Mouse (Mus musculus): ENCODE data around the gene H1f0. TPM values are rescaled to one million over a fixed set of nuclear protein-coding genes. Genes with fewer than 3 reads are reported as not detected.

H1f0 gene
- total RNA-seq, 4 experiments from 2014 or later, result 122 to 250 (median 176) TPM

- DNase-seq, result peak; percentile 34
Measured at GRCm38 (mm10) chr15:79071117-79072039, 43.1 kb downstream of the H1f0 start.

DNA sequence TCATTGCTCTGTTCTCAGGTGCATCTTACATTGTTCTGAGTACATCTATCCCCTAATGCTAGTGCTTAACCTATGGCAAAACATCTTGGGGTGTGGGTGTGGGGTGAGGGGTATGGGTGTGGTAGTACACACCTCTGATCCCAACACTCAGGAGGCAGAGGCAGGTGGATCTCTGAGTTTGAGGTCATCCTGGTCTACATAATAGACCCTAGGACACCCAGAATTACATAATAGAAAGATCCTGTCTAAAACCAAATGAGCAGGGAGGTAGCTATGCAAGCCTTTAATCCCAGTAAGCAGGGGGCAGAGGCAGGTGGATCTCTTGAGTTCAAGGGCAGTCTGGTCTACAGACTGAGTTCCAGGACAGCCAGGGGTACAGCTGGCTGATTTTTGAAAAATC, 45.5 kb downstream of the H1f0 start:
- no peak for DNase-seq

GRCm38 (mm10) chr15:79074446-79074845, 46.2 kb downstream of the H1f0 start:
- DNase-seq, result no peak

- DNase-seq, result peak; percentile 81
Measured at GRCm38 (mm10) chr15:79074913-79075532, 46.8 kb downstream of the H1f0 start, which contains the start of gene Eif3l. TSS of gene Eif3l (plus strand) at chr15:79075179.

- DNase-seq, result no peak
Measured at GRCm38 (mm10) chr15:79075658-79076365, 47.6 kb downstream of the H1f0 start.

- DNase-seq, result no peak
Measured at GRCm38 (mm10) chr15:79079567-79079966, 51.3 kb downstream of the H1f0 start.

Small RNA genes lying within 50 kb of the gene (microRNA-seq; reads per million reads assigned to microRNA genes)
- gene Mir6956, result 1.9 to 2.5 reads per million in 2 experiments

Other genes with a start within 250 kb of the H1f0 start
- gene Card10, start 225.4 kb upstream of the H1f0 start, total RNA-seq (2022), result 10 to 100 TPM in 1 of 4 experiments, 1 to 10 TPM in 3; 6.6 to 10.0 (median 8.1) TPM
- 10 to 100 TPM; 41.2 to 85.0 (median 65.8) TPM for gene Cdc42ep1, start 185.8 kb upstream of the H1f0 start, total RNA-seq (2022)
- not detected for gene Lgals2, start 172.9 kb upstream of the H1f0 start, total RNA-seq (2022)
- gene Gga1, start 151.3 kb upstream of the H1f0 start, total RNA-seq (2022), result 10 to 100 TPM; 57.9 to 79.2 (median 66.5) TPM
- under 1 TPM in 1 of 4 experiments, not detected in 3; 0.45 TPM for gene Gm49510, start 128.8 kb upstream of the H1f0 start, total RNA-seq (2022)
- gene Sh3bp1, start 128.7 kb upstream of the H1f0 start, total RNA-seq (2022), result 10 to 100 TPM in 2 of 4 experiments, 1 to 10 TPM in 2; 8.5 to 23.0 (median 15.2) TPM
- 1 to 10 TPM; 4.6 to 8.6 (median 5.9) TPM for gene Pdxp, start 114.5 kb upstream of the H1f0 start, total RNA-seq (2022)
- 100 to 1,000 TPM; 294 to 595 (median 433) TPM for gene Lgals1, start 101.7 kb upstream of the H1f0 start, total RNA-seq (2022)
- gene Nol12, start 93.5 kb upstream of the H1f0 start, total RNA-seq (2022), result 10 to 100 TPM; 51.2 to 58.9 (median 52.1) TPM
- 100 to 1,000 TPM; 121 to 175 (median 150) TPM for gene Triobp, start 80.7 kb upstream of the H1f0 start, total RNA-seq (2022)
- under 1 TPM in 3 of 4 experiments, not detected in 1; 0.28 to 0.31 (median 0.30) TPM for gene Galr3, start 13.4 kb downstream of the H1f0 start, total RNA-seq (2022)
- 10 to 100 TPM; 24.6 to 34.9 (median 28.2) TPM for gene Ankrd54, start 34.4 kb downstream of the H1f0 start, total RNA-seq (2022)
- 100 to 1,000 TPM; 136 to 157 (median 140) TPM for gene Eif3l, start 46.7 kb downstream of the H1f0 start, total RNA-seq (2022)
- gene Micall1, start 80.4 kb downstream of the H1f0 start, total RNA-seq (2022), result 10 to 100 TPM; 40.6 to 88.2 (median 55.8) TPM
- gene Polr2f, start 112.6 kb downstream of the H1f0 start, total RNA-seq (2022), result 100 to 1,000 TPM; 120 to 161 (median 139) TPM
- 10 to 100 TPM in 2 of 4 experiments, 1 to 10 TPM in 2; 7.0 to 14.8 (median 10.2) TPM for gene 1700088E04Rik, start 112.8 kb downstream of the H1f0 start, total RNA-seq (2022)
- 1 to 10 TPM; 1.4 to 2.6 (median 2.4) TPM for gene Sox10, start 136.8 kb downstream of the H1f0 start, total RNA-seq (2022)
- gene Pick1, start 200.7 kb downstream of the H1f0 start, total RNA-seq (2022), result 10 to 100 TPM; 18.1 to 38.0 (median 23.4) TPM
- not detected for gene Gm49486, start 200.9 kb downstream of the H1f0 start, total RNA-seq (2022)
- not detected for gene Slc16a8, start 226.3 kb downstream of the H1f0 start, total RNA-seq (2022)